Mouse (Mus musculus): ENCODE measurements around the gene Dtx3l. TPM values are rescaled to one million over a fixed set of nuclear protein-coding genes. Genes with fewer than 3 reads are reported as not detected.
"Not testable (repeated sequence)": the region's sequence is repeated elsewhere in the genome, so short reads cannot be mapped to it uniquely, and the experiment has no call there.

Gene Dtx3l
- polyA plus RNA-seq (2016; fragmentation: Nextera tagmentation; extraction: Ambion mirVana) = 4.6 and 5.1 TPM in 2 replicates

- under 1% methylated on average over 52 of the region's 52 CpGs for WGBS
- peaks cover 31% of the 10 kb centered on the region for H3K27me3 ChIP-seq (ENCODE audit: poor library complexity, severe bottlenecking)
- 0 out of 2 replicates have a peak, but pooled peaks cover 3% of the 10 kb centered on the region for H3K36me3 ChIP-seq (replicated peaks)
- H3K4me1 ChIP-seq = peaks cover 16% of the 10 kb centered on the region
- H3K4me3 ChIP-seq = peak within 1 kb of the TSS; percentile 71
- peak; percentile 59 for DNase-seq (ENCODE audit: extremely low spot score, low spot score)
- no peaks in the 10 kb centered on the region for H3K9me3 ChIP-seq
- peak within 1 kb of the TSS; percentile 88 for H3K27ac ChIP-seq
Measured at GRCm38 (mm10) chr16:35938211-35939151, at the start of gene Dtx3l, which contains the start of gene Parp9. Gene Dtx3l, minus strand, starts transcription at chr16:35939151. Gene Parp9, plus strand, starts transcription at chr16:35938470.

GRCm38 (mm10) chr16:35987930-35988329 is 49.0 kb upstream of the Dtx3l start:
- peaks cover 10% of the 10 kb centered on the region for H3K4me1 ChIP-seq
- DNase-seq (ENCODE audit: extremely low spot score, low spot score) = no peak
- H3K27ac ChIP-seq = no peak overlapping the region
- peaks cover 10% of the 10 kb centered on the region; the same call in 1 of the 2 replicates for H3K36me3 ChIP-seq (replicated peaks)
- no peaks in the 10 kb centered on the region for H3K9me3 ChIP-seq
- H3K4me3 ChIP-seq = no peak overlapping the region
- H3K27me3 ChIP-seq (ENCODE audit: poor library complexity, severe bottlenecking) = no peaks in the 10 kb centered on the region
- 96% methylated on average over 1 of the region's 1 CpGs for WGBS

- whole genome bisulfite sequencing = 76% methylated on average over 3 of the region's 3 CpGs
- H3K27ac ChIP-seq = 0 out of 2 replicates have a peak overlapping the region, but pooled peaks have one; percentile 98
- peak overlapping the region; percentile 92 for H3K4me3 ChIP-seq
- H3K4me1 ChIP-seq = peaks cover 16% of the 10 kb centered on the region
- 0 out of 2 replicates have a peak, but pooled peaks cover 5% of the 10 kb centered on the region for H3K27me3 ChIP-seq (ENCODE audit: poor library complexity, severe bottlenecking)
- H3K9me3 ChIP-seq = peaks cover 3% of the 10 kb centered on the region
- no peak for DNase-seq (ENCODE audit: extremely low spot score, low spot score)
- H3K36me3 ChIP-seq (replicated peaks) = peaks cover 7% of the 10 kb centered on the region; the same call in 1 of the 2 replicates
Measured at GRCm38 (mm10) chr16:35984471-35984870, 45.5 kb upstream of the Dtx3l start.

- Histone ChIP-seq H3K9me3 (peaks cover 3% of the 10 kb centered on the region), H3K4me3 (peak overlapping the region; percentile 92), H3K4me1 (peaks cover 16% of the 10 kb centered on the region), H3K27me3 (ENCODE audit: poor library complexity, severe bottlenecking) (0 out of 2 replicates have a peak, but pooled peaks cover 5% of the 10 kb centered on the region), H3K36me3 (replicated peaks) (peaks cover 2% of the 10 kb centered on the region; the same call in 1 of the 2 replicates), H3K27ac (peak overlapping the region; percentile 98)
- under 1% methylated on average over 85 of the region's 86 CpGs for WGBS
- peak; percentile 53 for DNase-seq (ENCODE audit: extremely low spot score, low spot score)
Measured at GRCm38 (mm10) chr16:35983517-35984101, 44.7 kb upstream of the Dtx3l start.

GRCm38 (mm10) chr16:35982902-35983516 is 44.1 kb upstream of the Dtx3l start:
- H3K4me1 ChIP-seq = peaks cover 16% of the 10 kb centered on the region
- peak; percentile 86 for DNase-seq (ENCODE audit: extremely low spot score, low spot score)
- 0 out of 2 replicates have a peak, but pooled peaks cover 5% of the 10 kb centered on the region for H3K27me3 ChIP-seq (ENCODE audit: poor library complexity, severe bottlenecking)
- H3K27ac ChIP-seq = peak overlapping the region; percentile 98
- H3K36me3 ChIP-seq (replicated peaks) = no peaks in the 10 kb centered on the region
- H3K4me3 ChIP-seq = peak overlapping the region; percentile 92
- H3K9me3 ChIP-seq = peaks cover 3% of the 10 kb centered on the region
- under 1% methylated on average over 53 of the region's 54 CpGs for WGBS

- 0 out of 2 replicates have a peak, but pooled peaks cover 5% of the 10 kb centered on the region for H3K27me3 ChIP-seq (ENCODE audit: poor library complexity, severe bottlenecking)
- peak overlapping the region; percentile 98 for H3K27ac ChIP-seq
- no peak for DNase-seq (ENCODE audit: extremely low spot score, low spot score)
- peaks cover 3% of the 10 kb centered on the region for H3K9me3 ChIP-seq
- 9% methylated on average over 15 of the region's 15 CpGs for WGBS
- peaks cover 16% of the 10 kb centered on the region for H3K4me1 ChIP-seq
- no peaks in the 10 kb centered on the region for H3K36me3 ChIP-seq (replicated peaks)
- peak overlapping the region; percentile 92 for H3K4me3 ChIP-seq
Measured at GRCm38 (mm10) chr16:35982506-35982901, 43.6 kb upstream of the Dtx3l start.

GRCm38 (mm10) chr16:35981363-35981821 is 42.4 kb upstream of the Dtx3l start:
- no peak overlapping the region for H3K27ac ChIP-seq
- H3K4me3 ChIP-seq = no peak overlapping the region
- H3K27me3 ChIP-seq (ENCODE audit: poor library complexity, severe bottlenecking) = 0 out of 2 replicates have a peak, but pooled peaks cover 5% of the 10 kb centered on the region
- peak; percentile 100 for DNase-seq (ENCODE audit: extremely low spot score, low spot score)
- peaks cover 3% of the 10 kb centered on the region for H3K9me3 ChIP-seq
- no peaks in the 10 kb centered on the region for H3K36me3 ChIP-seq (replicated peaks)
- H3K4me1 ChIP-seq = peaks cover 16% of the 10 kb centered on the region
- WGBS = 46% methylated on average over 19 of the region's 19 CpGs

GRCm38 (mm10) chr16:35978450-35978849 is 39.5 kb upstream of the Dtx3l start, which contains the start of gene Kpna1:
Gene Kpna1, plus strand, starts transcription at chr16:35978750.
- H3K27ac ChIP-seq; H3K4me3 ChIP-seq; H3K27me3 ChIP-seq (ENCODE audit: poor library complexity, severe bottlenecking); H3K36me3 ChIP-seq (replicated peaks); H3K9me3 ChIP-seq; H3K4me1 ChIP-seq; DNase-seq (ENCODE audit: extremely low spot score, low spot score): not testable (repeated sequence)
- WGBS = 92% methylated on average over 1 of the region's 1 CpGs

- Histone ChIP-seq H3K27me3 (ENCODE audit: poor library complexity, severe bottlenecking) (no peaks in the 10 kb centered on the region), H3K9me3 (no peaks in the 10 kb centered on the region), H3K36me3 (replicated peaks) (no peaks in the 10 kb centered on the region), H3K4me1 (no peaks in the 10 kb centered on the region), H3K27ac (no peak overlapping the region), H3K4me3 (no peak overlapping the region)
- WGBS = 54% methylated on average over 1 of the region's 1 CpGs
- no peak for DNase-seq (ENCODE audit: extremely low spot score, low spot score)
Measured at GRCm38 (mm10) chr16:35974021-35974420, 35.1 kb upstream of the Dtx3l start.

- H3K27ac ChIP-seq = no peak overlapping the region
- WGBS = 66% methylated on average over 2 of the region's 2 CpGs
- no peaks in the 10 kb centered on the region for H3K36me3 ChIP-seq (replicated peaks)
- no peaks in the 10 kb centered on the region for H3K27me3 ChIP-seq (ENCODE audit: poor library complexity, severe bottlenecking)
- no peaks in the 10 kb centered on the region; the same call in 1 of the 2 replicates for H3K4me1 ChIP-seq
- DNase-seq (ENCODE audit: extremely low spot score, low spot score) = no peak
- no peak overlapping the region for H3K4me3 ChIP-seq
- no peaks in the 10 kb centered on the region for H3K9me3 ChIP-seq
Measured at GRCm38 (mm10) chr16:35968149-35968548, 29.2 kb upstream of the Dtx3l start.

- H3K4me3 ChIP-seq = no peak overlapping the region
- no peak overlapping the region for H3K27ac ChIP-seq
- no peak for DNase-seq (ENCODE audit: extremely low spot score, low spot score)
- 94% methylated on average over 4 of the region's 4 CpGs for WGBS
- no peaks in the 10 kb centered on the region for H3K36me3 ChIP-seq (replicated peaks)
- H3K27me3 ChIP-seq (ENCODE audit: poor library complexity, severe bottlenecking) = no peaks in the 10 kb centered on the region
- H3K9me3 ChIP-seq = no peaks in the 10 kb centered on the region
- H3K4me1 ChIP-seq = no peaks in the 10 kb centered on the region; the same call in 1 of the 2 replicates
Measured at GRCm38 (mm10) chr16:35967319-35967718, 28.4 kb upstream of the Dtx3l start.

Data from forebrain, embryonic 10.5 days (tissue).